Mouse (Mus musculus): ENCODE results near the gene Hoxa11. TPM values are rescaled to one million over a fixed set of nuclear protein-coding genes. Genes with fewer than 3 reads are reported as not detected.

Hoxa11 gene
- polyA plus RNA-seq, 1 experiment: not detected

DNA sequence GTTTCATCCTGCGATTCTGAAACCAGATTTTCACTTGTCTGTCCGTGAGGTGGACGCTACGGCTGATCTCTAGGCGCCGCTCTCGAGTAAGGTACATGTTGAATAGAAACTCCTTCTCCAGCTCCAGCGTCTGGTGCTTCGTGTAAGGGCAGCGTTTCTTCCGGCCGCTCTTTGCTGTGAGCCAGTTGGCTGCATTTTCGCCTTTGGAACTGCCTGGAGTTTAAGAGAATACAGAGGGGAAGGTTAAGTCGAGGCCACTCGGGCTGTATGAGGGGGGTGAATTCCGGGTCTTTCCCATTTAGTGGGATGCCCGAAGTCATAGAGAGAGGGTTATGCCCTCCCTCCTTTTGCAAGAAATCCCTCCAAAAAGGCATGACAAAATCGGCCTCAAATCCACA lies 13.0 kb downstream of the Hoxa11 start:
- WGBS: 1% methylated on average over 18 of the region's 18 CpGs
- Histone ChIP-seq H3K27ac (ENCODE audit: insufficient read depth, low read depth, low read length) (no peak overlapping the region), H3K4me1 (ENCODE audit: control insufficient read depth, insufficient read depth, insufficient read length, low read length) (no peaks in the 10 kb centered on the region; the same call in 1 of the 2 replicates), H3K36me3 (ENCODE audit: control insufficient read depth, insufficient read depth, low read length) (no peaks in the 10 kb centered on the region), H3K27me3 (ENCODE audit: control insufficient read depth, insufficient read depth, low read length) (peaks cover 86% of the 10 kb centered on the region), H3K4me3 (ENCODE audit: low read depth, low read length) (no peak overlapping the region)
- TF ChIP-seq POLR2A (IDR thresholded peaks at IDR 0.05; ENCODE audit: low read depth, low read length): no peak
- TF ChIP-seq CTCF (IDR thresholded peaks at IDR 0.05; ENCODE audit: extremely low read depth, insufficient read length, insufficient replicate concordance, low read depth, low read length): no peak

DNA sequence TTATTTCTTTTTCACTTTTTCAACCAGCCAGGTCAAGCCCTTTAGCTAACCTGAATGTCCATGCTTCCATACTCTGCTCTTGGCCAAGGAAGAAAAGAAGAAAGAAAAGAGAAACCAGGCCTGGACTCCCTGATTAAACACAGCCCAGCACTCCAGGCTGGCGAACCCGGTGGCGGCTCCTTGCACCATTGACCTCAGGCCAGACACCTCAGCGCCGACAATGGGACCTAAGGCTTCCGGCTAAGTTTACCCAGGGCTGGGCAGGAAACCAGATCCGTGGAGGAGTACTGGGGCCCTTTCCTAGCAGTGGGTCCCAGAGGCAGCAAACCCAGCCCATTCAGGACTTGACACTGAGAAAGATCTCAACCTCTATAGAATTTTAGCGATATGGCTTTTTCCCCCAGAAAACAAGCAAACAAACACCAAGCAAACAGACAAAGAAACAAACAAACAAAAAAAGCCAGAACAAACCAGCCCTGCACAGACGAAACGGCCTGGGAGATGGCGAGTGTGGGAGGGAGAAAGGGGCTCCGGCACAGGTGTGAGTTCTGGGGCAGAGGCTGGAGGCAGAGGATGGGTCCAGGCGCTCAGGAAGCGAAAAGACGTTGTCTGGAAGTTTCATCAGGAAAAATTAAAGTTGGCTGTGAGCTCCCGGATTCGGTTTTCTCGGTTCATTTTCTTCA lies 13.6 kb downstream of the Hoxa11 start:
- no peaks in the 10 kb centered on the region; the same call in 1 of the 2 replicates for H3K4me1 ChIP-seq (ENCODE audit: control insufficient read depth, insufficient read depth, insufficient read length, low read length)
- no peak overlapping the region for H3K4me3 ChIP-seq (ENCODE audit: low read depth, low read length)
- WGBS: 4% methylated on average over 18 of the region's 18 CpGs
- no peak for TF ChIP-seq POLR2A (IDR thresholded peaks at IDR 0.05; ENCODE audit: low read depth, low read length)
- TF ChIP-seq CTCF (IDR thresholded peaks at IDR 0.05; ENCODE audit: extremely low read depth, insufficient read length, insufficient replicate concordance, low read depth, low read length): no peak
- peaks cover 87% of the 10 kb centered on the region for H3K27me3 ChIP-seq (ENCODE audit: control insufficient read depth, insufficient read depth, low read length)
- H3K36me3 ChIP-seq (ENCODE audit: control insufficient read depth, insufficient read depth, low read length): no peaks in the 10 kb centered on the region
- H3K27ac ChIP-seq (ENCODE audit: insufficient read depth, low read depth, low read length): no peak overlapping the region

DNA sequence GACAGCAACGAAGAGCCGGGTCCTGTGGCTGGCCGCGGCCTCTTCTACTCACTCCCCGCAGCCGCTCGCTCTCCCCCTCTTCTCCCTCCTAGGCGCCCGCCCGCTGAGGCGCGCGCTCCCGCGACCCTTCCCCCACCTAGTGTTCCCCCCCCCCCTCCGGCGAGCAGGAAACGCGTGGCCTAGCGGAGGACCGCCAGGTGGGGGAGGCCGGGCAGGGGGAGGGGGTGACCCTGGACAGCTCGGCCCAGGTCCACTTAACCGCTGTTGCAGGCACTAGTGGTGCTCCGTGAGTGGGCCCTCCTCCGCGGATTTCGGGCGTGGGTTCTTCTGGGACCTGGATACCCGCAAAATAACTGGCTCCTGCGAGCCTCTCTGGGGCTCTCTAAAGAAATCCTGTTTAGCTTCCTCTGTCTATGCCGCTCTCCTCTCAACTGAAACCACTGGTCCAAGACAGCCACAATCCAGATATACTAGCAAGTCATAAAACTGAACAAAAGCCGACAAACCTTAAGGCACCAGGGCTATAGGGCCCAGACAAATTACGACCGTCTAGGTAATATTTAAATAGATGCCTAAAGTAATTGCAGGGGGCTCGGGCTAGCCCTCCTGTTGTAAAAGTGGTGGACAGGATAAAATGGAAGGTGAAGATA lies 15.0 kb downstream of the Hoxa11 start, which contains the start of gene Hoxa9:
Gene Hoxa9 (minus strand): TSS at position 574 of the 650 bp plus-strand sequence.
- Histone ChIP-seq H3K27ac (ENCODE audit: insufficient read depth, low read depth, low read length) (no peak within 1 kb of the TSS), H3K4me3 (ENCODE audit: low read depth, low read length) (no peak within 1 kb of the TSS), H3K27me3 (ENCODE audit: control insufficient read depth, insufficient read depth, low read length) (peaks cover 92% of the 10 kb centered on the region), H3K4me1 (ENCODE audit: control insufficient read depth, insufficient read depth, insufficient read length, low read length) (peaks cover 4% of the 10 kb centered on the region; the same call in 1 of the 2 replicates), H3K36me3 (ENCODE audit: control insufficient read depth, insufficient read depth, low read length) (no peaks in the 10 kb centered on the region)
- TF ChIP-seq CTCF (IDR thresholded peaks at IDR 0.05; ENCODE audit: extremely low read depth, insufficient read length, insufficient replicate concordance, low read depth, low read length): no peak
- no peak for TF ChIP-seq POLR2A (IDR thresholded peaks at IDR 0.05; ENCODE audit: low read depth, low read length)
- 4% methylated on average over 23 of the region's 36 CpGs for WGBS

DNA sequence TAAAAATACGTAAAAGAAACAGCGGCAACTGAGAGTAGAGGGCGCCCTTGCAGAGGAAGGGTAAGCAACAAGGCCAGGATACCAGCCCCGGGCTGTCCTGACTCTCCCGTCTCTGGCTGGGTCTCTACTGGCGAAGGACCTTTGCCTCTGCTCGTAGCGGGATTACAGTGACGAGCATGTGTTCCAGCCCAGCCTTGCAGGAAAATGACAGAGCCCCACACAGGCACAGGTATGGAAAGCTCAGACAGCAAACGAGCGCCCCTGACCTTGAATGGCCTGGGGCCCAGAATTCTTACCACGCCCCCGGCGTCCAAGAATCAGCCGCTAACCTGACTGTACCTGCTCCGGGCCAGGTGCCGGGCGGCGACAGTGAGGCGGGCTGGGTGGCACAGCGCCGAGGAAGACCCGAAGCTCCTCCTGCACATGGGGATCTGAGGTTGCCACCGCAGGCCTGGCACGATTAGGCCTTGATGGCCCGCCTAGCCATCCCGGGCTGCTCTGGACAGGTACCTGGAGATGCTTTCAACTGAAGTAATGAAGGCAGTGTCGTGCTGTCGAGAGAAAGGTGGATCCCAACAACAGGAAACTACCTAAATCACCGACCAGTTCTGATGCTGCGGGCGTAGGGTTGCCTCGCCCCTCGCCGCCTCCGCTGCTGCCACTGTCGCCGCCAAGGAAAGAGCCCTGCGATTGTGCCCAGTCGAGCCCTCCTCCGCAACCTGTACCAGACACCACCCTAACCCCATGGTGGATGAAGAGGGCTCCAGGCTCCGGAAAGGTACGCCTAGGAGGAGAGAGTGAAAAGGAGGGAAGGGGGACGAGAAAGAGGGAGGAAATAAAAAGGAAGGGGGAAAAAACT lies 15.8 kb downstream of the Hoxa11 start:
- WGBS: 4% methylated on average over 44 of the region's 44 CpGs
- H3K4me3 ChIP-seq (ENCODE audit: low read depth, low read length): no peak overlapping the region
- peaks cover 92% of the 10 kb centered on the region for H3K27me3 ChIP-seq (ENCODE audit: control insufficient read depth, insufficient read depth, low read length)

DNA sequence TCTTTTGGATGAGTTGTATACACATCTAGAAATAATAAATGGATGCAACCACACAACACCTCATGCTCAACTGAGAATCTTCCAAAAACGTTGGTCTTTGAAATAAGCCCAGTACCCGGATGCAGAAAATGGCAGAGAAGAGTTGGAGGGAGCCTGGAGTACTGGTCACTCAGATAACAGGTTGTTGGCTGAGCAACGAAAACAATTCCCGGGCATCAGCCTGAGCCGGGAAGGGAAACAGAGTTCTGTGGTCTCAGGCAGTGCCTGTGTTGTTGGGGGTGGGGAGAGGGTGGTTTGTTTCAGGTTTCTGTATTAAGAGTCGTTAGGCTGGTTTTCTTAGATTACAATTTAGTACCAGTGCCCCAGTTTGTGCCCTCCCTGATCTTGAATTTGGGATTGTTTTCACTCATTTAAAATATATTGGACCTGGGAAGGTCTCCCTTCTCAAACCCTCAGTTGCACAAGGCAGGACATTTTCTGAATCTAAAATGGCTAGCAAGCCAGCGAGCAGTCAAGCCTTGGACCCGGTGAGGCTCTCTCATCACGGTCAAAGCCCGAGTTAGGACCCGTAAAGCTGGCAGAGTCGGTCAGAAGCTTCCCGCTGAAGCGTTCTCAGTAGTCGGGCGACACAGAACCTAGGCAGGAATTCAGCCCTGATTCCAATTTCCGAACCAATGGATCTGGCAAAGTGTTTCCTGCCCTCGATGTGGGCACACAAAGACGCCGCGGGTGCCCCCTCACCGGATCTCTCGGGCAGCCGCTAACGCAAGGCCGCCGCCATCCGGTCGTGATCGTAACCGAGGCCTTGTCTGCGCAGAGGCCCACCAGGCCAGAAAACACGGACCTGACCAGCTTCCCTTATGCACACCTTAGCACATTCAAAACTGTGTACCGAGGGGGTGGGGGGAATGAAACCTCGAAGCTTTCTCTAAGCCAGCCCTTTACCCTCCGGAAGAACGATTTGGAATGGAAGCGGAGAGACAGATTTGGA lies 16.8 kb downstream of the Hoxa11 start:
- Histone ChIP-seq H3K27me3 (ENCODE audit: control insufficient read depth, insufficient read depth, low read length) (peaks cover 91% of the 10 kb centered on the region), H3K4me1 (ENCODE audit: control insufficient read depth, insufficient read depth, insufficient read length, low read length) (peaks cover 4% of the 10 kb centered on the region; the same call in 1 of the 2 replicates), H3K36me3 (ENCODE audit: control insufficient read depth, insufficient read depth, low read length) (no peaks in the 10 kb centered on the region), H3K4me3 (ENCODE audit: low read depth, low read length) (no peak overlapping the region), H3K27ac (ENCODE audit: insufficient read depth, low read depth, low read length) (no peak overlapping the region)
- WGBS: 6% methylated on average over 38 of the region's 38 CpGs
- TF ChIP-seq CTCF (IDR thresholded peaks at IDR 0.05; ENCODE audit: extremely low read depth, insufficient read length, insufficient replicate concordance, low read depth, low read length): no peak
- TF ChIP-seq POLR2A (IDR thresholded peaks at IDR 0.05; ENCODE audit: low read depth, low read length): no peak

More for the DNA sequence above, 15.8 kb downstream of the Hoxa11 start:
- Histone ChIP-seq H3K4me1 (ENCODE audit: control insufficient read depth, insufficient read depth, insufficient read length, low read length) (peaks cover 4% of the 10 kb centered on the region; the same call in 1 of the 2 replicates), H3K36me3 (ENCODE audit: control insufficient read depth, insufficient read depth, low read length) (no peaks in the 10 kb centered on the region), H3K27ac (ENCODE audit: insufficient read depth, low read depth, low read length) (no peak overlapping the region)
- TF ChIP-seq CTCF (IDR thresholded peaks at IDR 0.05; ENCODE audit: extremely low read depth, insufficient read length, insufficient replicate concordance, low read depth, low read length): no peak
- no peak for TF ChIP-seq POLR2A (IDR thresholded peaks at IDR 0.05; ENCODE audit: low read depth, low read length)
